Mouse (Mus musculus): ENCODE data around the gene Fgd6. TPM values are rescaled to one million over a fixed set of nuclear protein-coding genes. Genes with fewer than 3 reads are reported as not detected.

Gene Fgd6
- polyA plus RNA-seq, 1 experiment = 2.0 TPM

- no peak for DNase-seq
- 96% methylated on average over 12 of the region's 12 CpGs for WGBS
- Histone ChIP-seq H3K36me3 (ENCODE audit: control insufficient read depth, insufficient read depth, low read length) (no peaks in the 10 kb centered on the region), H3K27ac (ENCODE audit: control insufficient read depth, insufficient read depth, low read length) (no peak overlapping the region), H3K4me3 (ENCODE audit: control insufficient read depth, insufficient read depth, low read length) (no peak overlapping the region), H3K4me1 (replicated peaks; ENCODE audit: control insufficient read depth, insufficient read depth, low read length) (no peaks in the 10 kb centered on the region), H3K27me3 (ENCODE audit: control insufficient read depth, insufficient read depth, low read length) (no peaks in the 10 kb centered on the region)
- TF ChIP-seq CTCF (IDR thresholded peaks at IDR 0.05; ENCODE audit: borderline replicate concordance, control insufficient read depth, extremely low read depth, insufficient read depth, low read length, poor library complexity) = no peak
These were observed 99.0 kb downstream of the Fgd6 start for GRCm38 (mm10) chr10:94134535-94135390.

- H3K4me1 ChIP-seq (replicated peaks; ENCODE audit: control insufficient read depth, insufficient read depth, low read length) = no peaks in the 10 kb centered on the region
- no peak overlapping the region for H3K4me3 ChIP-seq (ENCODE audit: control insufficient read depth, insufficient read depth, low read length)
- no peak for TF ChIP-seq POLR2A (IDR thresholded peaks at IDR 0.05; ENCODE audit: control insufficient read depth, extremely low read depth, insufficient read depth, low read length, poor library complexity)
- TF ChIP-seq CTCF (IDR thresholded peaks at IDR 0.05; ENCODE audit: borderline replicate concordance, control insufficient read depth, extremely low read depth, insufficient read depth, low read length, poor library complexity) = no peak
- H3K27me3 ChIP-seq (ENCODE audit: control insufficient read depth, insufficient read depth, low read length) = no peaks in the 10 kb centered on the region
- WGBS = 80% methylated on average over 10 of the region's 10 CpGs
- H3K27ac ChIP-seq (ENCODE audit: control insufficient read depth, insufficient read depth, low read length) = no peak overlapping the region
- no peaks in the 10 kb centered on the region for H3K36me3 ChIP-seq (ENCODE audit: control insufficient read depth, insufficient read depth, low read length)
- DNase-seq = no peak
These were observed 103.2 kb downstream of the Fgd6 start for GRCm38 (mm10) chr10:94138890-94139482.

- TF ChIP-seq POLR2A (IDR thresholded peaks at IDR 0.05; ENCODE audit: control insufficient read depth, extremely low read depth, insufficient read depth, low read length, poor library complexity) = no peak
- TF ChIP-seq CTCF (IDR thresholded peaks at IDR 0.05; ENCODE audit: borderline replicate concordance, control insufficient read depth, extremely low read depth, insufficient read depth, low read length, poor library complexity) = no peak
- Histone ChIP-seq H3K27ac (ENCODE audit: control insufficient read depth, insufficient read depth, low read length) (no peak overlapping the region), H3K27me3 (ENCODE audit: control insufficient read depth, insufficient read depth, low read length) (no peaks in the 10 kb centered on the region), H3K36me3 (ENCODE audit: control insufficient read depth, insufficient read depth, low read length) (no peaks in the 10 kb centered on the region), H3K4me1 (replicated peaks; ENCODE audit: control insufficient read depth, insufficient read depth, low read length) (no peaks in the 10 kb centered on the region), H3K4me3 (ENCODE audit: control insufficient read depth, insufficient read depth, low read length) (no peak overlapping the region)
- 92% methylated on average over 3 of the region's 3 CpGs for WGBS
- DNase-seq = no peak
These were observed 104.6 kb downstream of the Fgd6 start for GRCm38 (mm10) chr10:94140227-94140931.

GRCm38 (mm10) chr10:94142427-94142826 lies 106.6 kb downstream of the Fgd6 start:
- Histone ChIP-seq H3K4me3 (ENCODE audit: control insufficient read depth, insufficient read depth, low read length) (no peak overlapping the region), H3K36me3 (ENCODE audit: control insufficient read depth, insufficient read depth, low read length) (no peaks in the 10 kb centered on the region), H3K27me3 (ENCODE audit: control insufficient read depth, insufficient read depth, low read length) (no peaks in the 10 kb centered on the region), H3K27ac (ENCODE audit: control insufficient read depth, insufficient read depth, low read length) (no peak overlapping the region), H3K4me1 (replicated peaks; ENCODE audit: control insufficient read depth, insufficient read depth, low read length) (no peaks in the 10 kb centered on the region)
- no peak for TF ChIP-seq POLR2A (IDR thresholded peaks at IDR 0.05; ENCODE audit: control insufficient read depth, extremely low read depth, insufficient read depth, low read length, poor library complexity)
- TF ChIP-seq CTCF (IDR thresholded peaks at IDR 0.05; ENCODE audit: borderline replicate concordance, control insufficient read depth, extremely low read depth, insufficient read depth, low read length, poor library complexity) = no peak
- DNase-seq = no peak
- WGBS = 97% methylated on average over 3 of the region's 3 CpGs

- no peak for TF ChIP-seq CTCF (IDR thresholded peaks at IDR 0.05; ENCODE audit: borderline replicate concordance, control insufficient read depth, extremely low read depth, insufficient read depth, low read length, poor library complexity)
- no peak for TF ChIP-seq POLR2A (IDR thresholded peaks at IDR 0.05; ENCODE audit: control insufficient read depth, extremely low read depth, insufficient read depth, low read length, poor library complexity)
- H3K27ac ChIP-seq (ENCODE audit: control insufficient read depth, insufficient read depth, low read length) = no peak overlapping the region
- H3K4me3 ChIP-seq (ENCODE audit: control insufficient read depth, insufficient read depth, low read length) = no peak overlapping the region
- no peaks in the 10 kb centered on the region for H3K27me3 ChIP-seq (ENCODE audit: control insufficient read depth, insufficient read depth, low read length)
- WGBS = 84% methylated on average over 5 of the region's 5 CpGs
- no peaks in the 10 kb centered on the region for H3K36me3 ChIP-seq (ENCODE audit: control insufficient read depth, insufficient read depth, low read length)
- DNase-seq = no peak
- H3K4me1 ChIP-seq (replicated peaks; ENCODE audit: control insufficient read depth, insufficient read depth, low read length) = no peaks in the 10 kb centered on the region
These were observed 108.8 kb downstream of the Fgd6 start for GRCm38 (mm10) chr10:94144581-94144980.

GRCm38 (mm10) chr10:94147391-94147755 lies 111.6 kb downstream of the Fgd6 start:
- H3K27me3 ChIP-seq (ENCODE audit: control insufficient read depth, insufficient read depth, low read length) = no peaks in the 10 kb centered on the region
- no peak for DNase-seq
- WGBS = 5% methylated on average over 8 of the region's 8 CpGs
- TF ChIP-seq POLR2A (IDR thresholded peaks at IDR 0.05; ENCODE audit: control insufficient read depth, extremely low read depth, insufficient read depth, low read length, poor library complexity) = no peak
- TF ChIP-seq CTCF (IDR thresholded peaks at IDR 0.05; ENCODE audit: borderline replicate concordance, control insufficient read depth, extremely low read depth, insufficient read depth, low read length, poor library complexity) = no peak
- no peak overlapping the region for H3K27ac ChIP-seq (ENCODE audit: control insufficient read depth, insufficient read depth, low read length)
- 0 out of 2 replicates have a peak, but pooled peaks cover 1% of the 10 kb centered on the region for H3K4me1 ChIP-seq (replicated peaks; ENCODE audit: control insufficient read depth, insufficient read depth, low read length)
- no peaks in the 10 kb centered on the region for H3K36me3 ChIP-seq (ENCODE audit: control insufficient read depth, insufficient read depth, low read length)
- peak overlapping the region; percentile 86 for H3K4me3 ChIP-seq (ENCODE audit: control insufficient read depth, insufficient read depth, low read length)
